ENCODE assay signal across 24 mouse cellular contexts in the genomic region with DNA sequence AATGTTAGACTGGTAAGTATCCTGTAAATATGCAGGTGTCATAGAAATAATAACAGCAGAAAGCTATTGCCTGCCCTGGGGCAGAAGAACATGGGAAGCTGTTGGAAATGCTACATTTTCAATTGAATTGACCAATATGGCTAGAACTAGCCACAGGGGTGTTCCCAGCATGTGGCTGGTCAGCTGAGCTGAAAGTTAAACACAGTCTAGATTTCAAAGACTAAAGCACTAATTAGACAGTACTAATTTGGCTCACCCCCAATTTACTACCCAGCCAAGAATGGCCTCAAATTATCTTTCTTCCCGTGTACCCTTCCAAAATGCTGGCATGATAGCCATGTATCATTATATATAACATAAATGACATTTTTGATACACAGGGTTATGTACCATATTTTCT.
DNase-seq lines count a peak whose midpoint lies in the region; ATAC-seq and TF ChIP-seq lines count a peak whose summit lies in the region.
"Had no signal": no experiment of that assay in that cellular context is flagged by ENCODE, and none has a peak within 500 bp of the region (broad histone marks: within the 10 kb centered on the region; RNA-seq: fewer than 3 reads in every experiment).

No protein-coding gene starts in this region.

- DNase-seq in forebrain, embryonic 10.5 days (ENCODE audit: extremely low spot score, low spot score): no peak
- no peak for DNase-seq in forebrain, embryonic 11.5 days (ENCODE audit: low spot score)
- peak; percentile 24 for DNase-seq in midbrain, postnatal 0 days (ENCODE audit: low spot score)
- DNase-seq: adrenal gland, postnatal 10 days; adrenal gland, postnatal 36 days; B cell, adult 2 months; cerebellum, adult 11 months; cerebellum, adult 2 months; gastrocnemius, postnatal 25 days; heart, adult 18-20 months; heart, postnatal 10 days; heart, postnatal 36 days; kidney, adult 2 months had no signal

- WGBS in forebrain, embryonic 13.5 days: 29% methylated on average over 1 of the region's 1 CpGs
- 83% methylated on average over 1 of the region's 1 CpGs for WGBS in forebrain, embryonic 10.5 days
- WGBS in forebrain, embryonic 16.5 days: 19% methylated on average over 1 of the region's 1 CpGs
- WGBS in forebrain, embryonic 11.5 days: 72% methylated on average over 1 of the region's 1 CpGs
- WGBS in midbrain, postnatal 0 days: 77% methylated on average over 1 of the region's 1 CpGs
- WGBS in midbrain, embryonic 16.5 days: 72% methylated on average over 1 of the region's 1 CpGs

- no peaks in the 10 kb centered on the region for H3K9me3 ChIP-seq in forebrain, embryonic 13.5 days (replicated peaks)
- no peaks in the 10 kb centered on the region for H3K9me3 ChIP-seq in forebrain, embryonic 10.5 days
- H3K9me3 ChIP-seq in forebrain, embryonic 16.5 days (ENCODE audit: control insufficient read depth, low read length): no peaks in the 10 kb centered on the region
- H3K9me3 ChIP-seq in forebrain, embryonic 11.5 days (ENCODE audit: control insufficient read depth, low read length): no peaks in the 10 kb centered on the region
- no peaks in the 10 kb centered on the region for H3K9me3 ChIP-seq in midbrain, postnatal 0 days (ENCODE audit: low read length)
- no peaks in the 10 kb centered on the region for H3K9me3 ChIP-seq in midbrain, embryonic 16.5 days (replicated peaks; ENCODE audit: control insufficient read depth, low read length, poor library complexity, severe bottlenecking)
- H3K9me3 ChIP-seq: heart, embryonic 12.5 days; heart, embryonic 15.5 days; hindbrain, embryonic 10.5 days had no signal

- peaks cover 11% of the 10 kb centered on the region; the same call in 1 of the 2 replicates for H3K4me1 ChIP-seq in forebrain, embryonic 13.5 days
- H3K4me1 ChIP-seq in forebrain, embryonic 10.5 days: 0 out of 2 replicates have a peak, but pooled peaks cover 4% of the 10 kb centered on the region
- 0 out of 2 replicates have a peak, but pooled peaks cover 7% of the 10 kb centered on the region for H3K4me1 ChIP-seq in forebrain, embryonic 16.5 days (replicated peaks; ENCODE audit: control insufficient read depth, insufficient read depth, low read length)
- H3K4me1 ChIP-seq in forebrain, embryonic 11.5 days (replicated peaks; ENCODE audit: control insufficient read depth, insufficient read depth, low read length): no peaks in the 10 kb centered on the region
- H3K4me1 ChIP-seq in midbrain, postnatal 0 days (ENCODE audit: insufficient read depth, low read length): no peaks in the 10 kb centered on the region
- no peaks in the 10 kb centered on the region for H3K4me1 ChIP-seq in midbrain, embryonic 16.5 days (ENCODE audit: control insufficient read depth, insufficient read depth, low read length)
- H3K4me1 ChIP-seq: heart, embryonic 12.5 days; heart, embryonic 15.5 days; hindbrain, embryonic 10.5 days had no signal

- no peak overlapping the region for H3K4me3 ChIP-seq in forebrain, embryonic 13.5 days
- H3K4me3 ChIP-seq in forebrain, embryonic 10.5 days: no peak overlapping the region
- H3K4me3 ChIP-seq in forebrain, embryonic 16.5 days (replicated peaks; ENCODE audit: low read length): no peak overlapping the region
- H3K4me3 ChIP-seq in forebrain, embryonic 11.5 days (ENCODE audit: low read depth, low read length): no peak overlapping the region
- H3K4me3 ChIP-seq in midbrain, postnatal 0 days (ENCODE audit: low read depth, low read length): no peak overlapping the region
- no peak overlapping the region for H3K4me3 ChIP-seq in midbrain, embryonic 16.5 days (ENCODE audit: low read depth, low read length)
- H3K4me3 ChIP-seq: heart, embryonic 12.5 days; heart, embryonic 15.5 days; hindbrain, embryonic 10.5 days had no signal

- no peak overlapping the region for H3K27ac ChIP-seq in forebrain, embryonic 13.5 days
- no peak overlapping the region for H3K27ac ChIP-seq in forebrain, embryonic 10.5 days
- no peak overlapping the region for H3K27ac ChIP-seq in forebrain, embryonic 16.5 days (ENCODE audit: low read length)
- no peak overlapping the region for H3K27ac ChIP-seq in forebrain, embryonic 11.5 days (ENCODE audit: low read depth, low read length)
- H3K27ac ChIP-seq in midbrain, postnatal 0 days (ENCODE audit: low read depth, low read length): no peak overlapping the region
- no peak overlapping the region for H3K27ac ChIP-seq in midbrain, embryonic 16.5 days (ENCODE audit: low read length)
- H3K27ac ChIP-seq: heart, embryonic 15.5 days; hindbrain, embryonic 10.5 days; hindbrain, embryonic 14.5 days had no signal

- peak; percentile 76 for ATAC-seq in forebrain, embryonic 13.5 days
- ATAC-seq in forebrain, embryonic 16.5 days: peak; percentile 65
- no peak for ATAC-seq in forebrain, embryonic 11.5 days (replicated peaks; ENCODE audit: low FRiP score)
- ATAC-seq in midbrain, postnatal 0 days (ENCODE audit: low FRiP score): no peak
- ATAC-seq in midbrain, embryonic 16.5 days: no peak
- ATAC-seq: intestine, postnatal 0 days; Patski had no signal

- H3K9ac ChIP-seq in forebrain, embryonic 13.5 days: no peak overlapping the region
- no peak overlapping the region for H3K9ac ChIP-seq in forebrain, embryonic 16.5 days (replicated peaks; ENCODE audit: low read depth, low read length)
- no peak overlapping the region for H3K9ac ChIP-seq in forebrain, embryonic 11.5 days (ENCODE audit: low read length)
- H3K9ac ChIP-seq in midbrain, postnatal 0 days (replicated peaks; ENCODE audit: low read length, poor library complexity, severe bottlenecking): no peak overlapping the region
- no peak overlapping the region for H3K9ac ChIP-seq in midbrain, embryonic 16.5 days (ENCODE audit: low read depth, low read length)
- H3K9ac ChIP-seq: heart, embryonic 12.5 days; heart, embryonic 15.5 days; hindbrain, embryonic 14.5 days had no signal

- H3K27me3 ChIP-seq in forebrain, embryonic 13.5 days: no peaks in the 10 kb centered on the region
- H3K27me3 ChIP-seq in forebrain, embryonic 10.5 days (ENCODE audit: poor library complexity, severe bottlenecking): no peaks in the 10 kb centered on the region
- H3K27me3 ChIP-seq in forebrain, embryonic 16.5 days (replicated peaks; ENCODE audit: control insufficient read depth, insufficient read depth, low read length): no peaks in the 10 kb centered on the region
- H3K27me3 ChIP-seq in forebrain, embryonic 11.5 days (ENCODE audit: control insufficient read depth, insufficient read depth, low read length): no peaks in the 10 kb centered on the region
- H3K27me3 ChIP-seq in midbrain, postnatal 0 days (ENCODE audit: insufficient read depth, low read length): no peaks in the 10 kb centered on the region
- no peaks in the 10 kb centered on the region for H3K27me3 ChIP-seq in midbrain, embryonic 16.5 days (ENCODE audit: control insufficient read depth, insufficient read depth, low read depth, low read length)
- H3K27me3 ChIP-seq: CH12.LX; heart, embryonic 12.5 days; heart, embryonic 15.5 days; Patski had no signal

- TF ChIP-seq CTCF in midbrain, postnatal 0 days (IDR thresholded peaks at IDR 0.05): no peak

- H3K4me2 ChIP-seq in forebrain, embryonic 13.5 days: no peak overlapping the region
- no peak overlapping the region for H3K4me2 ChIP-seq in forebrain, embryonic 16.5 days (ENCODE audit: low read length)
- H3K4me2 ChIP-seq in forebrain, embryonic 11.5 days (ENCODE audit: low read depth, low read length, severe bottlenecking): no peak overlapping the region
- H3K4me2 ChIP-seq in midbrain, postnatal 0 days (ENCODE audit: low read depth, low read length, poor library complexity, severe bottlenecking): no peak overlapping the region
- no peak overlapping the region for H3K4me2 ChIP-seq in midbrain, embryonic 16.5 days (ENCODE audit: low read length)
- H3K4me2 ChIP-seq: heart, embryonic 12.5 days; heart, embryonic 15.5 days; hindbrain, embryonic 14.5 days had no signal

- no peaks in the 10 kb centered on the region for H3K36me3 ChIP-seq in forebrain, embryonic 13.5 days (ENCODE audit: poor library complexity, severe bottlenecking)
- no peaks in the 10 kb centered on the region for H3K36me3 ChIP-seq in forebrain, embryonic 10.5 days (replicated peaks)
- no peaks in the 10 kb centered on the region for H3K36me3 ChIP-seq in forebrain, embryonic 16.5 days (ENCODE audit: control insufficient read depth, insufficient read depth)
- H3K36me3 ChIP-seq in forebrain, embryonic 11.5 days (ENCODE audit: control insufficient read depth, insufficient read depth, low read length): no peaks in the 10 kb centered on the region
- no peaks in the 10 kb centered on the region for H3K36me3 ChIP-seq in midbrain, postnatal 0 days (ENCODE audit: insufficient read depth, low read length)
- no peaks in the 10 kb centered on the region for H3K36me3 ChIP-seq in midbrain, embryonic 16.5 days (ENCODE audit: control insufficient read depth, insufficient read depth, low read length)
- H3K36me3 ChIP-seq: G1E; heart, embryonic 12.5 days; heart, embryonic 15.5 days; hindbrain, embryonic 10.5 days had no signal

Comparison
In these comparisons a context has a peak if more than half of its experiments do, and no peak if none do; other contexts are left out.
1. ATAC-seq: peak in forebrain, embryonic 13.5 days (single experiment) and forebrain, embryonic 16.5 days (single experiment); none in forebrain, embryonic 11.5 days (single experiment), midbrain, postnatal 0 days (single experiment) and midbrain, embryonic 16.5 days (single experiment).